Mouse (Mus musculus) lung, postnatal 4 days (tissue): ENCODE measurements at regions not wholly inside any gene's neighbourhood (a gene's known extent, or its start where the extent isn't known, plus 50 kb on each side); places are given as distances from the start of the nearest gene placed in this dataset.

Source experiments
- DNase-seq, 2 experiments: peaks; one replicate each; pipeline ENCODE4 v3.0.0; 2021

DNA sequence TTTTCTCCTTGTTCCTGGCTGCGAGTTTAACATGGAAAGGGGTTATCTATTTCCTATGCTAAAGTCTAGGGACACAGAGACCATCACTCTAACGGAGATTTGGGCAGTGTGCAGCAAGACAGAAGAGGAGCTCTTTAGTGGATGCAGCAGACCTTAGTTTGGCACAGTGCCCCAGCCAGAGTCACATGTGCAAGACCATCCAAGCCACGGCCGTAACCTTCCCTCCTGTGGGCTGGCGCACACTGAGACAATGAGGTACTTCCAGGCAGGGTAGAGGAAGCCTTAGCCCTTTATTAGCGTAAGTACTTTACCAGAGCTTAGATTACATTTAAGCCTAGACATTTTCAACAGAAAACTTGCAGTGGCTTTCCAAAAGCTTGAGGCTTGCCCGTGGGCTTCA is 336.4 kb downstream of the Nuak1 start:
- no peak for DNase-seq

DNA sequence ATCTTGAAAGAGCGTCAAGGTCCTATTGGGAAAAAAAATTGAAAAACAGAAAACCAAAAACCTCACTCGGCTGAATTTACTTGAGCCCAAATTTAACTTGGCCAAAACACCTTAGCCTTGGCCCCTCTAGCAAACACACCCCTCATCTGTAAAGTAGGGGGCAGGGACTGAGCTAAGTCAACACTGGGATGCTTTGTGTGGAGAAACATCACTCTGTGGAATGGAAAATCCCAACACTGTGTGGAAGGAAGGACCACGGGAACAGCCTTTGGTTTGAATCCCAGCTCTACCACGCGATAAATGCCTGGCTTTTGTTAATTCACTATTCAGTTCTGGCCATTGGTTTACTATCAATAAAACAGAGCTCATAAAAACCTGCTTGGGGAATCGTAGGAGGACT is 335.8 kb downstream of the Nuak1 start:
- no peak for DNase-seq

DNA sequence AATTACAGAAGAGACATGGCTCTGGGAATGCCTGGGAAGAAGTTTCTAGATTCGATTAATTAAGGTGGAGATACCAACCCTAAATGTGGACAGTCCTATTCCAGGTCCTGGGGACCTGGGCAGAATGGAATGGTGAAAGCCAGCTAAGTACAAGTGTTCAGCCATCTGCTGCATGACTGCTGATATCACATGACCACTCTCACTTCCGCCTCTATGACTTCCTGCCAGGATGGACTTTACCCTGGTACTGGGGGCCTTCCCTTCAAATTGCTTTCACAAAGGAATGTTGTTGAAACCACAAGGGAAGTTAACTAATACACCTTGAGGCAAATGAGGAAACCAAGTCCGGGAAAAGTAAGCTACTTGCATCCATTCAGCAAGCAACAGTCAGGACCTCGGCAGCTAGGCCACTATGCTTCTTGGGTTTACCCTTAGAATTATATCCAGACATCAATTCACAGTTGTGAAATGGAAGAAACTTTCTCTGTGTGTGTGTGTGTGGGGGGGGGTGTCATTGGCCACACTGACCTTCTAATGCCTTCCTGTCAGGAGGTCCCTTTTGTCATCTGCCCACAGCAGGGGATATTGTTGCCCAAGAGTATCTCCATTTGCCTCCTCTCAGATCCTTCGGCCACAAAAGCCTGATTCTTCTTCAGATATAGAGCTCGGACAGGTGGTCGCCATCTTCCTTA is 330.6 kb downstream of the Nuak1 start:
- DNase-seq: no peak

DNA sequence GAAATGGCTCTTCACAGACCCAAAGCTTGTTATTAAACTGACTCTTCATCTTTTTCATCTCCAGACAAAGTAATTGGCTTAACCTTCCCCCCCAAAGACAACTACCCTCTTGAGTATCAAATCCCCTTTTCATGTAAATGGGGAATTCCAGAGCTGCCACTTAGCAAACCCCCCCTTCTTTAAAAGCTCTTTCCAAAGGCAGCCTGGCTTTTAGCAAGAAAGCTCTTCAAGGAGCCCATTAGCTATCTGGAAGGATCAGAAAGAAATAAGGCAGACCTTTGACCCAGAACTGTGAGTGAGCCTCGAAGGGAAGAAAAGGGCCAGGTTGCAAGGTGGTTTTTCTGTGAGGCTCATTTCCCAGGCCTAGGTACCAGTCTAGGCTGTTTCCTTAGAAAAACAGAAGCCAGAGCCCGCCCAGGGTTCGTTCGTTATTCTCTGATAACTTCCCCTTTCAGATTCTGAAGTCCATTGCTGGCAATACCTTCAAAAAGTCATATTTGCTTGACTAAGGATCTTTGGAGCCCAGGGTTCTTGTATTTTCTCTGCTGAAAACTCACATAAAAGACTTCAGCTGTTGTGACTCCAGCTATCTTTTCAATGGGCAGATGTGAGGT is 329.9 kb downstream of the Nuak1 start:
- no peak for DNase-seq

GRCm38 (mm10) chr10:84111502-84111901 is 328.9 kb downstream of the Nuak1 start:
- DNase-seq: peak in 1 of 2 experiments; percentile 39

DNA sequence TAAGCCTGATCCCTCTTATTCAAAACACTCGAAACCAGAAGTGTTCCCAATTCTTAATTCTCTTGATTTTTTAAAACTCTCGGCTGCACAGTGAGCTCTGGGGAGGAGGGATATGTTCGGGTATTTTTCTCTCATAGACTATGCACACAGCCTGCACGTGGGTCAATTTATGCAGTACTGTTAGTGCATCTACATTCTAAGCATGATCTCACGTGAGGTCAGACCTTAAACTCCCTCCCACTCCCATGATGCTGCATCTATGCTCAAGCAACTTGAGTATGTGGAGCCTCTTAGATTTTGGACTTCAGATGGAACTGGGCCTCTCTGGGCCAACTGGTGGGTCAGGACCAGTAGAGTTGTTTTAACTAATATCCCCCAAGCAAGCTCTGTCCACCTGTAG is 328.5 kb downstream of the Nuak1 start:
- DNase-seq: no peak

DNA sequence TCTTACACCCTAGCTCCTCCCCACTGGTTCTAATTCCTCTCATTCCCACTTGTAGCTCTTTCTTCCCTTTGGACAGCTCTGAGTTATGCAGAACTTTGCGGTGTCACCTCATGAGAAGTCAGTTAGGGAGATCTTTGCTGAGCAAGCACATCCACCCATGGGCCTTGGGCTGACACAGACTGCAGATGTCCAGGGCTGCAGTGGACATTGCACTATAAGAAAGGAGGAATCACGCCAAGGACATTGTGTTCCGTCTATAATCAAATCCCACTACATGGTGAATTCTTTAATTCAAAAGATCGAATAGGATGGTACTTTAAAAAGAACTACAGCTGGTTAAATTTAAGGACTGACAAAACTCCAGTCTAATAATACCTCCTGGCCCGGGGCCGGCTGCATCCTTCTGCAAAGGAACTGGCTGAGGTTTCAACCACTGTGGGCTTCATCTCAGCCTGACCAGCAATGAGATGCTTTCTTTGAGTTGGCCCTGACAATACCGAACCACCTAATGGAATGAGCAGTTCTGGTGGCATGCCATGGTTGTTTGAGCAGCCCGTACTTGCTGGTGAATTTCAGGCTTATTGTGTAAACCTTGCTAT is 320.3 kb downstream of the Nuak1 start:
- peak in 1 of 2 experiments; percentile 66 for DNase-seq

DNA sequence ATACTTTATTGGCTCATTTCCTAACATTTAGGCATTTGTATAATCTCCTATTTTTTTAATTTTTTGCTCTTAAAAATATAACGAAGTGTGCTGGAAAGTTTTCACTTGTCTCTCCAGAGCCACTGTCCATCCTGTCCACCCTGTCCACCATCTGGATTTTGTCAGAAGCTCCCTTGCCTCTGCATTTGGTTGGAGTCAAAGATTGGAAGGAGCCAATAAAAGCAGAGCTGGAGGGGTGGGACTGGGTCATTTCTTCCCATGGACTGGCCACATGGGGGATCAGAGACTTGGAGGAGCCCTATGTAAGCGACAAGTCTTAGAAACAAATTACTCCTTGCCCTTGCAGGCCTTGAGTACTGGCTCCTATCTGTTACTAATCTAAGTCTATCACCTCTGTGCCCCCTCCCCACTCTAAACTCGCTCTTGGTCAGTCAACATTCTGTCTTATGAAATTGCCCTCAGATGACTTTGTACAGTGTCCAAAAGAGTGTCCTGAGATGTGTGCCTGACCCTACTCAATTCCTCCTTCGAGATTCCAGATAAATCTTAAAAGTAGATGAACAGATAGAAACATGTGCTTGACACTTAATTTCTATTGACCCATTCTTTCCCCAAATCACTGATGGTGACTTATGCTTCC is 303.3 kb downstream of the Nuak1 start:
- peak; percentile 52 to 76 for DNase-seq

DNA sequence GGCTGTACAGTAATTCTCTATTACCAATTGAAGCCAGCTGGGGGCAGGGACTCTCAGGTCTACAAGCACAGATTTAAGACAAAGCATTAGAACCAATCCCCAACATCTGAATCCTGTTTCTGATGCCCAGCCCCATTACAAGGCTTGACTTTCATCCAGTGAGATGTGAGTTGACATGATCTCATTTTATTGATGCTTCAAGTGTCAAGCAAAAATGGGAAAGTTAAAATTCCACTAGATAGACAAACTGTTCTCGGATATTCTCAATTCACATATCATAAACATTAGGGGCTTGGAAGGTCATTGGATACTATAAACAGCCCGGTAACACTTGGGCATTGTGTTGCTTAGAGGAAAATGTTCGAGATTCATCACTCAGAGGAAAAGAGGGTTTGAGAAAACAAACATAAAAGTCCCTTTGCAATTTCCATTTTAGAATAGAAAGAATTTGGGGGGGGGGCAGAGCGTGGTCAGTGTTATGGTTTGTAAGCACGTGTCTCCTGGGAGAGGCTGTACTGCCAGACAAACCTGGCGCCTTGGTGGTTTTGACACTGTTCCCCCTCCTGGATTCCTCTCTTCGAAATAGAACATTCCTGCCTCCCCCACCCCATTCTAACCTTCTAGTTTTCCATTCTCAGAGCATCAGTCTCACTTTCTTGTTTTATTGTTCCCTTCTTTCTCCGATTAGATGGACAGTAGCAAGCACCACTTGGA is 297.5 kb downstream of the Nuak1 start:
- DNase-seq: peak; percentile 32 to 56

- peak; percentile 44 to 83 for DNase-seq
Measured at GRCm38 (mm10) chr10:84143674-84144343, 296.6 kb downstream of the Nuak1 start.

DNA sequence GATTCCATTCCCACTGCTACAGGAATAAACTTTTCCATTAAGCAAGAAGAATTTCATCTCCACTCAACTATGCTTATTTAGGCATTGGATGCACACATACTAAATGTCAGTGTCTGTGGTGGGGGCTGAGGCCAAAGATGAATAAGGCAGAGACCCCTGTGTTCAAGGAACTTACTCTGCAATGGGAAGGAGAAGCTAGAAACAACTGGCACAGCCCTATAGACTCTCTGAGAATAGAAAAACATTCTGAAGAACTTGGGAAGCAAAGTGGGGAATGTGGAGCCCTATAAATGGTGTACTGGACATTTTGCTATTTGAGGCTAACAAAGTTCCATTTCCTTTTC is 296.1 kb downstream of the Nuak1 start:
- no peak for DNase-seq

DNA sequence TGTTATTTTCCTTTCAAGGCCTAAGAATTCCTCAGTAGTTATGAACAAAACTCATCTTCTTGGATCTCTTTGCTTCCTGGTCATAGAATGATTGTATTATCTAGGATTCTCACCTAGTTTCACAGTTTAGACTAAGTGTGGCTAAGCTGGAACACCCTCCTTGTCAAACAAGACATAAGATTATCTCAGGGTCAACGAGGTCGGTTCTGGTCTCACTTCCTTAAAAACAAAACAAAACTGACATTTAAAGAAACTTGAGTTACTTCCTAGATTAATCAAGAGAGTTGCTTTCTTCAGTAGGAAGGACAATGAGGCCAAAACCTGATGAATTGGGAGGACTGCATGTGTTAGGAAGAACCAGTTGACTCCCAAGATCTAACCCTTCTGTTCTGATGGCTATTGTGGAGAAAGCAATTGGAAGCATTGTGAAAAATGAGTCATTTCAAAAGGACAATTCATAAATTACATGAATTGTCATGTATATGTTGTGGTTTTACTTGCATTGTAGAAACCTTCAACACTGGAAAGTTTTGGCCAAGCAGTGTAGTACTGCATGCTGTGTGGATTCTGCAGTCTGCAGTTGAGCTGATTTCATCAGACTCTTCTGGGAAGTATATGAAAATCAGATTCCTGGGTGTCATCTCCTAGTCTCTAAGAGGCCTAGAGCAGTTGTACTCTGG is 293.0 kb downstream of the Nuak1 start:
- no peak for DNase-seq

DNA sequence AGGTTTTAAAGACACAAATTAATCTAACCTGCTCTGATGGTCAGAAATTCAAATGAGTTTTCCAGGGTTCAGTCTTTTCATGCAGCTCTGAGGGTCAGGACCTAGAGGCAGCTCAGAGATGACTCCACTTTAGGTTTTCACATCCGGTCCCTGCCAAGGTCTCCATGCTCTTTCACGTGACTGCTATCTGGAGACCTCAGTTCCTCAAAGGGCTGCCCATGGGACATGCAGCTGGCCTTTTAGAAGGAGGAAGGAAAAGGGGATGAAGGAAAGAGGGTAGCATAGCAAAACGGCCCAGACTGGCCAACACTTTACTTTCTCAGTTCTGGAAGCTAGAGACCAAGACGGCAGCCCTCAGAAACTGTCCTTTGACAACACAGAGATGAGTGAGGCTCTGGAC is 276.6 kb downstream of the Nuak1 start:
- DNase-seq: no peak

DNA sequence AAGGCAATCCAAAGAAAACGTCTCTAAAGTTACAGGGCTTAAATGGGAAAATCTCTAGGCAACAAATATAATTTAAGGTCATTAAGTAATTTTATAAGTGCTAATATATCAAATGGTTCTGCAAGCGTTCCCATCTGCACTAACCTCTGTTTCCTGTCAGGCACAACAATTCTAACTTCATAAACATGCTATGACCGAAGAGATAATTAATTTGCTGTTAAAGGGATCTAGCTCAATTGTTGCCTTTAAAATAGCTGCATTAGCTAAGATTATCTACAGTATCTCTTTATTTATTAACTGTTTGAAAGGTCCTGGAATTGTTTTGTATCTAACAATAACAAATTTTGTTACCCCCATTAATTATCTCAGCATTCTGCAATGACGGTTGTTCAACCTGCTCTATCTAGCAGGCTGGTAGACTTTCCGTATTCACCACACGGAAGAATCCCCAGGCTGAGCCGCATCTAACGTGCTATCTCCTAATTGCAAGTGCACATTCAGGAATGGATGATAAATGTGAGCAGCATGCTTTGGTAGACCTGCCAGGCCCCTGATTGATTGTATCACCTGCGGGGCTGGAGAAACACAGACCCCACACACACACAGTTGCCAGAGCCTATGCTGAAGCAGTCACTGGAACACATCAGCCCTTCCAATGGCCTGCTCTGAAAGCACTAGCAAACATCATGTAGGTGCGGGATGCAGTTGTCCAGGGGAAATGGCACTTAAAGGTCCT is 274.4 kb downstream of the Nuak1 start:
- DNase-seq: no peak

DNA sequence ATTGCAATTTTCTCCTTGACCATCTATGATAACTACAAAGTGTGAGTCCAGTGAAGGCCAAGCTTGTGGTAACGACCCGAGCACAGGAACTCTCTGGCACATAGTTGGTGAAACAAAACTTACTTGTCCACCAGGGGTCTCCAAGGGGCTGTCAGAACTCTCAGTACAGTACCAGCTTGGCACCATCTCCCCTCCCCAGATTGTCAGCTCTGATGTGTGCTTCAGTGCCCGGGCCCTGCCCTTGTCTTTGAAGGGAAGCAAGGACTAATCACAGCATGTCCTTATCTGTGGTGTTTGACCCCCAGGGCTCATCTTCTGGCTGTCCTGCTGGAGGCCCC is 273.9 kb downstream of the Nuak1 start:
- DNase-seq: peak; percentile 36 to 57

- DNase-seq: no peak
Measured at GRCm38 (mm10) chr10:84172828-84173321, 267.5 kb downstream of the Nuak1 start.

- DNase-seq: no peak
Measured at GRCm38 (mm10) chr10:84183239-84183638, 257.2 kb downstream of the Nuak1 start.

GRCm38 (mm10) chr10:84186466-84186865 is 253.9 kb downstream of the Nuak1 start:
- DNase-seq: no peak

DNA sequence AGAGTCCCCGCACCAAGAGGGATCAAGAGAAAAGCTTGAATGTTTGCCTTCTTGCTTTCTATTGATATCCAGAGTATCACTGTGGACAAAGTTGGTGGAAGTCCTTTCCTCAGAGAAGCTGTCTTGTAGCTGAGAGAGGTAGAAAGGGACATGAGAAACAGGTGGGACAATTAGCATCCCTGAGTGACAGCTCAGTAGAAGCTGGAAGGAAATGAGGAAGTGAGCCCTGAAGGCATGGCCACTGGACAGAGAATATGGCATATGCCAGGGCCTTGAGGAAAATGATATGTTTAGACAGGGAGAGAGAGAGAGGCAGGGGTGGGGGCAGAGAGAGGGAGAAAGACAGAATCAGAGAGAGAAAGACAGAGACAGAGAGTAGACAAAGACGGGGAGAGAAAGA is 241.4 kb downstream of the Nuak1 start:
- no peak for DNase-seq

DNA sequence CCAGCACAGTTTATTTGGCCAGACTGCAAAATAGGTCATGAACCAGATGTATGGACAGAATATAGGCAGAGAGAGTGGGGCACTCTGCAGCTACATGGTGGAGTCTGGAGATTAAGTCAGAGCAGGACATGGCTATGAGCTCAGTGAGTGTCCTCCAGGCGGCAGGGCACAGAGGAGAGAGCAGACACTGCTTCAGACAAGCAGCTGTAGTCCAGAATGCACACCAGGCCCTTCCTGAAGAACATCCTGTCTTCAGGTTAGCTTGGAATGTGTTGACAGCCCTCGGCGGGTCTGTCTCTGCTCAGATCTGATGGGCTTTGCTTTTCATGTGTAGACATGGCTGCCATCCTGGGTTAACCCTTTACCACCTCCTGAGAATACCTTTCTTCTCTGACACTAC is 238.6 kb downstream of the Nuak1 start:
- DNase-seq: no peak

DNA sequence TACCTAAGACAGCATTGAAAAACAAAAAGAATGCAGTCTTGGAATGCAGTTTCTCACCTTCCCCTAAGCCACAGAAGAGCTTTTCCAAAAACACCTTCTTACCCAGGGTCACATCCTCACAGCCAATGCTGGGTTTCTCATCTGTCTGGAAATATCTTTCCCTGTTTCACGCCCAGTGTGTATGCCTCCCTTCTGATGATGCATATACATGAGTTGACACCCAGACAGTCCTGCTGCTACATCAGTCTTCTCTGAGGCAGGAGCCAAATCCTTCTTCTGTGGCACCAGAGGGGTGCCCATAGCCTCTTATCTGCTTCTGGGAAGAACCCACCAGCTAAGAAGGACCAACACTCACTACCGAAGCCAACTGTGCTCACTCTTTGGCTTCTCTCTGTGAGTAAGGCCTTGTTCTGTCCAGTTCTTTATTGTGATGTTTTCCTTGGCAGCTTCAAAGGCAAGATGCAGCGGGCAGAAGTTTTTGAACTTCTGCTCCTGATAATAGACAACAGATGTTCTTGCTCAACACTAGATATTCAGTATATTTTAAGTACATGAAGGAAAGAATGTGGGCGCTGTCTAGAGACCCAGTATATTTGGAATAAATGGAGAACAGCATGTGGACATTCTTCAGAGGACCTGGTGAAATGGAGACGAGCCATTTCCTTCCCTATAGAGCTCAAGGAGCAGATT is 228.2 kb downstream of the Nuak1 start:
- DNase-seq: no peak
